Mouse (Mus musculus) liver, embryonic 16.5 days (tissue): ENCODE measurements around the gene Emp2. TPM values are rescaled to one million over a fixed set of nuclear protein-coding genes. Genes with fewer than 3 reads are reported as not detected.

ENCODE experiments used
- ATAC-seq: fragments of 200-750 bp; cut with Nextera tagmentation; 2 replicates; pipeline ENCODE4 v1.8.0; 2017; ENCODE audit warnings: low read depth, mild to moderate bottlenecking, moderate number of reproducible peaks, moderate library complexity
- H3K27ac ChIP-seq: fragments of 300-500 bp; sonication (generic); 2 replicates; pipeline ENCODE4 v1.5.1; 2014; ENCODE audit warnings: mild to moderate bottlenecking, low read length
- H3K27me3 ChIP-seq: fragments of 300-500 bp; sonication (generic); 2 replicates; pipeline ENCODE4 v1.6.1; 2014; ENCODE audit warnings: low read depth, low read length, mixed read lengths; ENCODE audit not compliant: control insufficient read depth, insufficient read depth
- H3K36me3 ChIP-seq: fragments of 300-500 bp; sonication (generic); 2 replicates; pipeline ENCODE4 v1.6.1; 2014; ENCODE audit warnings: mild to moderate bottlenecking; ENCODE audit not compliant: control insufficient read depth, insufficient read depth
- H3K4me1 ChIP-seq: fragments of 300-500 bp; sonication (generic); 2 replicates; pipeline ENCODE4 v1.6.1; 2014; ENCODE audit warnings: low read depth, low read length, mixed read lengths; ENCODE audit not compliant: control insufficient read depth
- H3K4me2 ChIP-seq: fragments of 300-500 bp; sonication (generic); 2 replicates; pipeline ENCODE4 v1.6.1; 2014; ENCODE audit warnings: low read depth, low read length, mixed read lengths
- H3K4me3 ChIP-seq: fragments of 300-500 bp; sonication (generic); 2 replicates; pipeline ENCODE4 v1.5.1; 2014; ENCODE audit warnings: low read depth, mild to moderate bottlenecking, low read length
- H3K9ac ChIP-seq: fragments of 300-500 bp; sonication (generic); 2 replicates; pipeline ENCODE4 v1.6.1; 2014; ENCODE audit warnings: low read depth, low read length
- H3K9me3 ChIP-seq: fragments of 300-500 bp; sonication (generic); replicated peaks from 2 replicates; pipeline ENCODE4 v1.6.1; 2016; ENCODE audit warnings: low read length; ENCODE audit not compliant: control insufficient read depth
- WGBS: fragments of 180-500 bp; shearing (Covaris S2); extraction: QIAGEN DNeasy Blood & Tissue Kit; methylation state at CpG from one replicate; pipeline ENCODE4 v1.1.7; 2014; ENCODE audit not compliant: insufficient replicate concordance; 5-methylcytosine and 5-hydroxymethylcytosine counted together
- polyA plus RNA-seq: library from polyadenylated mRNA; unstranded; fragments of >200 nt; fragmentation: Nextera tagmentation; extraction: Ambion mirVana; gene quantifications from 2 replicates; pipeline ENCODE4 v1.2.1, GENCODE M21; 2015

The Emp2 gene
- polyA plus RNA-seq = 5.8 and 6.7 TPM in 2 replicates

DNA sequence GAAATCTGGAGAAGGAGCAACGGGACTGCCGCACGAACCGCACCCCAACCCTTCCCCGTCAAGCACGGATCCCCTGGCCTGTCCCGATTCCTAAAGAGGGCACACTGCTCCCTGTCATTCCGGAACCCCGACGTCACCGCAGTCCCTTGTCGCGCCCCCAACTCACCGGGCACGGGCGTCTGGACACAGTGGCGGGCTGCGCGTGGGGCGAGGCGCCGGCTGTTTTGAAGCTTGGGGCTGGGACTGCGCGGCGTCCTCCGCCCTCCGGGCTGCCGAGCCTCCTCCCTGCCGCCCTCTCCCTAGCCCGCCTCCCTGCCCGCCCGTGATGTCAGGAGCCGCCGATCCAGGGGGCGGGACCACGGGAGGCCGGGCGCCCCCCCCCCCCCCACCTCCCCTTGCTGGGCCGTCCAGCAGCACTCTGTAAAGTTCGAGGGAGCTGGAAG lies at the start of gene Emp2:
TSS of gene Emp2 (minus strand) at position 323 of the 443 bp plus-strand sequence.
- H3K27me3 ChIP-seq = peaks cover 10% of the 10 kb centered on the region
- no peaks in the 10 kb centered on the region for H3K9me3 ChIP-seq
- peak within 1 kb of the TSS; percentile 23 for H3K9ac ChIP-seq
- 2% methylated on average over 37 of the region's 40 CpGs for WGBS
- no peaks in the 10 kb centered on the region; the same call in 1 of the 2 replicates for H3K4me1 ChIP-seq
- no peak within 1 kb of the TSS for H3K27ac ChIP-seq
- H3K4me2 ChIP-seq = peak within 1 kb of the TSS; percentile 48
- no peaks in the 10 kb centered on the region for H3K36me3 ChIP-seq
- H3K4me3 ChIP-seq = peak within 1 kb of the TSS; percentile 55
- ATAC-seq = peak; percentile 82

DNA sequence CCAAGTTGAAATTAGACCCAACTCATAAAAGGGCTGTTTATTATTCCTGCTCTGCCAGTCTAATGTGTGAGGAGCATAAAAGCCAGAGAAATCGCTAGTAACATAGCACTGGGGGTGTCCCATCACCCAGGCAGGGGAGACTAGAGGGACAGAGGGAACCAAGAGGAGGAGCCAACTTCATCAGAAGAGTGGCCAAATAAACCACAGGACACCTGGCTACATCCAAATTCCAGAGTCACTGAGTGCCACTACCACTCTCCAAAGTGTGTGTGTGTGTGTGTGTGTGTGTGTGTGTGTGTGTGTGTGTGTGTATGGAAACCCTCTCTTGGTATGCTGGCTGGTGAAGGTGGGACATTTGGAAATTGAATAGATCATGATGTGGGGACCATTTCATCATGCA lies 49.3 kb upstream of the Emp2 start:
- peaks cover 4% of the 10 kb centered on the region for H3K4me1 ChIP-seq
- no peak overlapping the region for H3K27ac ChIP-seq
- no peak overlapping the region for H3K9ac ChIP-seq
- 33% methylated on average over 1 of the region's 1 CpGs for WGBS
- ATAC-seq = no peak
- H3K27me3 ChIP-seq = no peaks in the 10 kb centered on the region
- no peaks in the 10 kb centered on the region for H3K36me3 ChIP-seq
- H3K9me3 ChIP-seq = no peaks in the 10 kb centered on the region
- no peak overlapping the region for H3K4me3 ChIP-seq
- H3K4me2 ChIP-seq = no peak overlapping the region

DNA sequence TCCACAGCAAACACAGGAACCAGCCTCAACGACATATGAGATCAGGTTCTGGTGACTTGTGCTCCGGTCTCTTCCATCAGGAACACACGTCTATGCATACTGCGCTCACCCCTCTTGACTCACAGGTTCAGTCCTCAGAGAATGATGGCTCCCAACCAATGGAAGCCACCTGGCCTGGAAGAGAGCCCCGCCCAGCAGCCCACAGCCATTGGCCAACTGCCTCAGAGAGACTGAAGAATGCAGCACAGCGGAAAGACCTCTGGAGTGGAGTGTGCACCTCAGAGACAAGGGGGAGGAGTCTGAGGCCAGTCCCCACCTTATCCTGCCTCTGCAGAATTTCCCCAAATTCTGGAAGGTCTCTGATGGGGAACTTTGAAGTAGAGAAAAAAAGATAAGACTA lies 45.5 kb upstream of the Emp2 start:
- ATAC-seq = no peak
- no peak overlapping the region for H3K4me2 ChIP-seq
- no peak overlapping the region for H3K9ac ChIP-seq
- no peaks in the 10 kb centered on the region for H3K27me3 ChIP-seq
- 68% methylated on average over 6 of the region's 6 CpGs for WGBS
- no peak overlapping the region for H3K4me3 ChIP-seq
- H3K36me3 ChIP-seq = no peaks in the 10 kb centered on the region
- peaks cover 8% of the 10 kb centered on the region for H3K4me1 ChIP-seq
- no peaks in the 10 kb centered on the region for H3K9me3 ChIP-seq
- no peak overlapping the region for H3K27ac ChIP-seq

DNA sequence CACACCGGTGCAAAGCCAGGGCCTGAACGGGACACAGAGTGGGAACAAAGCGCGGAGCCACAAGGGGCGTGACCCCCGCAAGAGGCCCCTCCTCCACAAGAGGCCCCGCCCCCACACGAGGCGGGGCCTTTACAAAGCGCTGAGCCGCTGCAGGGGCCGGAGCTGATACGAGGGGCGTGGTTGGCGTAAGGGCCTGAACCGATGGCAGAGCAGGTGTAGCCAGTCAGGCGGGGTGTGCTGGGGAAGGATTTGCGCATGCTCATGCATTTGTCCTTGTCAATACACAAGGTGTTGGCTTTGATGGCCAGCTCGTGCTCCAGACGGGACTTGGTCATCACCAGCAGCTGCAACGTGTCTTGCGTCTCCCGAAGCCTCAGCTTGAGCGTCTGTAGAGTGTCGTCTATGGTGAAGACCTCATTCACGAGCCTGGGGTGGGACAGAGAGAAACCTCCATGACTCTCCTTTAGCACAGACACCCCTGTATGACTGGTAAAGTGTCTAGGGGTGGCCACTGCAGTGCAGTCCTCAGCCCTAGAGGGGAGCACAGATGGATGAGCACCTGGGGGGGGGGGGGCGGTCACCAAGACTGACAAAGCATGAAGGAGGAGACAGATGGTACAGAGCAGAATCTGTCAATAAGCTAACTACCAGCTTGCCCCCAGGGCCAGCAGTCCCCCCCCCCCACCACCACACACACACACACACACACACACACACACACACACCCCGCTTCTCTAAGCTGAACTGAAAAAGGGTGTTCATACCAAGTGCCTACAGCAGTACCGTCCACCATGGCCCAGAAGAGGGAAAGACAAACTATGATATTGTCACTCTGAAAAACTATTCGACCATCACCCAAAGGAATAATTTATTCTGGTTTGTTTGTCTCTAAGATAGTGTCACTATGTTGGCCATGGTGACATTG lies 44.5 kb upstream of the Emp2 start:
- no peaks in the 10 kb centered on the region for H3K27me3 ChIP-seq
- peak; percentile 96 for ATAC-seq
- H3K27ac ChIP-seq = no peak overlapping the region
- 0 out of 2 replicates have a peak overlapping the region, but pooled peaks have one; percentile 1 for H3K4me3 ChIP-seq
- no peak overlapping the region; the same call in 1 of the 2 replicates for H3K9ac ChIP-seq
- H3K9me3 ChIP-seq = no peaks in the 10 kb centered on the region
- H3K4me2 ChIP-seq = peak overlapping the region; percentile 47
- H3K36me3 ChIP-seq = no peaks in the 10 kb centered on the region
- peaks cover 8% of the 10 kb centered on the region for H3K4me1 ChIP-seq
- WGBS = 11% methylated on average over 29 of the region's 30 CpGs

DNA sequence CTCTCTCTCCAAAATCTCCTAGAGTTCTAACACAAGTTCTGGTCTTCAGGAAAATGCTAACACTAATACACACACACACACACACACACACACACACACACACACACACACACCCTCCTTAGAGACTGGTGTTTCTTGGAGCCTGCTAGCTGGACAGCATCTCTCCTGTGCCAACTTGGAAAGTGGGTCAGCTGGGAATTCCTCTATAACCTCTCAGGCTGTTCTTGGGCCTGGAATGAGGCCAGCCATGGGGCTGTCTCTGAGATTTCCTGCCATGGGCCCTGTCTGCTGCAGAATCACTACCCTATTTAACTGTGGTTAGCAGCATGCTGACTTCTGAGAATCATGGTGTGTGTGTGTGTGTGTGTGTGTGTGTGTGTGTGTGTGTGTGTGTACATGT lies 41.2 kb upstream of the Emp2 start:
- Histone ChIP-seq H3K9me3 (no peaks in the 10 kb centered on the region), H3K27me3 (no peaks in the 10 kb centered on the region), H3K4me2 (no peak overlapping the region), H3K4me3 (no peak overlapping the region), H3K4me1 (peaks cover 8% of the 10 kb centered on the region), H3K9ac (no peak overlapping the region), H3K36me3 (no peaks in the 10 kb centered on the region), H3K27ac (no peak overlapping the region)
- ATAC-seq = no peak

DNA sequence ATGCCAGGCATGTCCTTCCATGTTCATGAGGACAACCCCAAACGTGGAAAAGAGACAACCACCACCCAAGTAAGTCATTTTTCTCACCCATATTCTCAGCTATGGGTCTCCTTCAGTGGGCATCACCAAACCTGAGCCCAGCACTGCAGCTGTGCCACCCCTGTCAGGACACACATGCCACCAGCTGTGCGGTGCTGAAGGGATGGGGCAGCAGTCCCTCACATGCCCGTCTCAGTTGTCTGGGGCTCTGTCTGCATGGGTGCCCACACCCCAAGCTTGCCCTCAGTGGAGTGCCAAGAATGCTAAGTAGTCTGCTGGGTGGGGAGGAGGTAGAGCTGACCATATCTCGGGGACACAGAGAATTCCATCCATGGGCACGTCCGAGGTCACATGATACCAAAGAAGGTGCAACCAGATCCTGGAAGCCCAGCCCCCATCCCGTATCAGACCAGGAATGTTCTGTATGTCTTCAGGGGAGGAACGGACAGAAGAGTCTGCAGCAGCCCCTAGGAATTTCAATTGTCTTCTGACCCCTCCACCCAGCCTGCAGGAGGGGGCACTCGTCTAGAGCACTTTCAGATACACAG lies 37.4 kb upstream of the Emp2 start:
- 49% methylated on average over 9 of the region's 9 CpGs for WGBS
- ATAC-seq = no peak
- no peaks in the 10 kb centered on the region for H3K36me3 ChIP-seq
- H3K4me3 ChIP-seq = no peak overlapping the region
- H3K4me1 ChIP-seq = no peaks in the 10 kb centered on the region
- no peaks in the 10 kb centered on the region for H3K27me3 ChIP-seq
- no peak overlapping the region for H3K4me2 ChIP-seq
- H3K27ac ChIP-seq = no peak overlapping the region
- no peaks in the 10 kb centered on the region for H3K9me3 ChIP-seq
- H3K9ac ChIP-seq = no peak overlapping the region

DNA sequence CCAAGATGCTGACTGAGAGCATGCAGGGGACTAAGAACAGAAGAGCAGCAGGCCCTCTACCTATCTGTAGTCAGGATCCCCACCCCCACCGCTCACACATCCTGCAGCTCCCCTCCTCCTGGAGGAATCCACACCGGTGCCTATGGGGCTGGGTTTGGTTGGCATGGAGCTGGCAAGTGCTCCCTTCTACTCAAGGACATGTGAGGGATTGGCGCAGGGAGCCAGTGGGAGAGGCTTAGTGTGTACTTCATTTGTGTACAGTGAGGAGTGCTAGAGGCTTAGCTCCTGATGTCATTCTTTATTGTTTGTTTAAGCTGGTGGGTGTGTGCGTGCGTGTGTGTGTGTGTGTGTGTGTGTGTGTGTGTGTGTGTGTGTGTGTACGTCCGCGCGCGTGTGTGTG lies 36.1 kb upstream of the Emp2 start:
- Histone ChIP-seq H3K4me2 (no peak overlapping the region), H3K4me3 (no peak overlapping the region), H3K27me3 (no peaks in the 10 kb centered on the region), H3K9ac (no peak overlapping the region), H3K27ac (no peak overlapping the region), H3K36me3 (no peaks in the 10 kb centered on the region), H3K4me1 (no peaks in the 10 kb centered on the region), H3K9me3 (no peaks in the 10 kb centered on the region)
- ATAC-seq = peak; percentile 45; the same call in 1 of the 2 replicates
- 68% methylated on average over 10 of the region's 10 CpGs for WGBS

DNA sequence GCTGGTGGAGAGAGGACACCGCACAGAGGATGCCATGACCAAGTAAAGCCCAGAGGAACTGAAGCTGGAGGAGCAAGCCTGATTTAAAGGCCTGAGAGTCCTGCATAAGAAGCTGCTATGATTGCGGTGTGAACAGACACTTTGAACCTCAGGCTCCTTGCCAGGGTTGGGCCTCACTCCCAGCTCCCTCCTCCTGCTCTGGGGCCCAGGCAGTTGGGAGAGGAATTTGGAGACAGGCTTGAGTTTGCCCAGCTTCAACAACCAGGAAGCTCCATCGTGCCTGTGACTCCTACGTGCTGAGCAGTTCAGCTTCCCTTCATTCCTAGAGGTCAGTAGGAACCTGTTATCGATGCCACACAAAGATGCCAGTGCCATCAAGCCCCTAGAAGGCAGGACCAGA lies 35.7 kb upstream of the Emp2 start:
- no peak overlapping the region for H3K9ac ChIP-seq
- no peak for ATAC-seq
- no peak overlapping the region for H3K27ac ChIP-seq
- no peaks in the 10 kb centered on the region for H3K27me3 ChIP-seq
- 57% methylated on average over 5 of the region's 5 CpGs for WGBS
- no peak overlapping the region for H3K4me2 ChIP-seq
- no peaks in the 10 kb centered on the region for H3K9me3 ChIP-seq
- no peak overlapping the region for H3K4me3 ChIP-seq
- no peaks in the 10 kb centered on the region for H3K4me1 ChIP-seq
- no peaks in the 10 kb centered on the region for H3K36me3 ChIP-seq

DNA sequence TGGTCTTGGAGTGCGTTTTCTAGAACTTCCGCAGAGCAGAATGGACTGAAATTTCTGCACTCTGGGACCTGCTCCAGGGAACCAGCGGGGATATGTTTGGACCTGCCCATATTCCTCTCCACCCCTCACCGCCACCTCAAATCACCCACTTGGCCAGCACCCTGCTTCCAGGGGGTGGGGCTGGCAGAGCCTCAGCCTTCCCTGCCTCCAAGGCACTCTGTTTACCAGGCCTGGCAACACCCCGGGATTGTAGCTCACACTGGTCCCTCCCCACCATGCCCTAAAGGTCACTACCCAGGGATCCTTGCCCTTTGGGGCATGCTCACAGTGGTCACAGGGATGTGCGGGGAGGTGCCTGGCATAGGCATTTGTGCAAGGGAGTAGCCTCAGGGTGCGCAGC lies 33.8 kb upstream of the Emp2 start:
- ATAC-seq = no peak
- H3K36me3 ChIP-seq = no peaks in the 10 kb centered on the region
- no peaks in the 10 kb centered on the region for H3K27me3 ChIP-seq
- no peak overlapping the region for H3K9ac ChIP-seq
- H3K4me1 ChIP-seq = no peaks in the 10 kb centered on the region
- H3K4me3 ChIP-seq = no peak overlapping the region
- WGBS = 71% methylated on average over 7 of the region's 7 CpGs
- no peak overlapping the region for H3K4me2 ChIP-seq
- H3K27ac ChIP-seq = no peak overlapping the region
- H3K9me3 ChIP-seq = no peaks in the 10 kb centered on the region
